Mouse (Mus musculus): ENCODE measurements at regions not wholly inside any gene's neighbourhood (a gene's known extent, or its start where the extent isn't known, plus 50 kb on each side); places are given as distances from the start of the nearest gene placed in this dataset.
A peak's percentile ranks its signal among the peaks of the same experiment; 100 is the strongest.

DNA sequence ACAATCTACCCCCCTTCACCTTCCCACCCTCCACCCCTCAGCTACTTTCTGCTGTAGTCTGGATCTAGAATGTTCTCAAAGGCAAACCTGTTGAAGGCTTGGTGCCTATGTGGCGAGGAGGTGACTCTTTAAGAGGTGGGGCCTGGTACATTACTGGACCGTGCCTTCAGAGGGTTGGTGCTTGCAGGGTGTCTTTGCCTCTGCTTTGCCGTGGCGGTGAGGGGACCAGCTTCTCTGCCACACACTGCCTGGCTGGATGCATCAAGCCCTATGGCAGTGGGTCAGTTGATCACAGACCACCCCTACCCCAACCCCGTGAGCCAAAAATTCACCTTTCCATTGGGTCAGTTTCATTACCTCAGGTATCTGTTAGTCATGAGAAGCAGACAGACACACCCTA, 81.9 kb downstream of the Tmem30b start:
- H3K4me3 ChIP-seq (ENCODE audit: low read depth, low read length): no peak overlapping the region
- TF ChIP-seq CTCF (IDR thresholded peaks at IDR 0.05; ENCODE audit: low read depth): no peak
- ATAC-seq (no peak), DNase-seq (no peak)
- 92% methylated on average over 5 of the region's 5 CpGs for WGBS
- H3K4me2 ChIP-seq (ENCODE audit: low read depth): no peak overlapping the region
- H3K27ac ChIP-seq (ENCODE audit: low read depth, low read length): no peak overlapping the region
- H3K36me3 ChIP-seq (ENCODE audit: insufficient read depth): no peaks in the 10 kb centered on the region
- no peaks in the 10 kb centered on the region for H3K9me3 ChIP-seq (ENCODE audit: low read length)
- no peaks in the 10 kb centered on the region for H3K4me1 ChIP-seq (ENCODE audit: insufficient read depth)
- H3K27me3 ChIP-seq (ENCODE audit: insufficient read depth, low read length): no peaks in the 10 kb centered on the region
- no peak overlapping the region for H3K9ac ChIP-seq

DNA sequence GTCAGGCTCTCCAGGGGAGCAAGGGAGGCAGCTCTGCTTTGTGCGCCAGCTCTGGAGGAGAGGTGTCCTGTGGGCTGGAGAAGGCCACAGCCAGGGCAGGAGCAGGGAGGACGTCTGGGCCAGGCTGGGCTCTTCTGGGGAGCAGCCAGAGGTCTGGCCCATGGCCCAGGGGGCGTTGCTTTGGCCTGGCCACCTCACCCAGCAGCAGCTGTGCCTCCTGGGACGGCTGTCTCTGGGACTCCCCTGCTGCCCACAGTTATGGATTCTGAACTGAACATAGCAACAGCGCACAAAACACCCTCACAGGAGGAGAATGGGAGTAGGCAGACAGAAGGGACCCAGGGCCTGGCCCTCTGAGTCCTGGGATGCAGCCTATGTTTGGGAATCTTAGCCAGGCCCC, 84.1 kb downstream of the Tmem30b start:
- DNase-seq (no peak), ATAC-seq (peak; percentile 72)
- WGBS: 57% methylated on average over 5 of the region's 5 CpGs
- H3K27me3 ChIP-seq (ENCODE audit: insufficient read depth, low read length): no peaks in the 10 kb centered on the region
- no peak overlapping the region for H3K27ac ChIP-seq (ENCODE audit: low read depth, low read length)
- no peaks in the 10 kb centered on the region for H3K36me3 ChIP-seq (ENCODE audit: insufficient read depth)
- H3K4me1 ChIP-seq (ENCODE audit: insufficient read depth): no peaks in the 10 kb centered on the region
- no peaks in the 10 kb centered on the region for H3K9me3 ChIP-seq (ENCODE audit: low read length)
- TF ChIP-seq CTCF (IDR thresholded peaks at IDR 0.05; ENCODE audit: low read depth): no peak
- no peak overlapping the region for H3K4me2 ChIP-seq (ENCODE audit: low read depth)
- no peak overlapping the region for H3K9ac ChIP-seq
- no peak overlapping the region for H3K4me3 ChIP-seq (ENCODE audit: low read depth, low read length)

DNA sequence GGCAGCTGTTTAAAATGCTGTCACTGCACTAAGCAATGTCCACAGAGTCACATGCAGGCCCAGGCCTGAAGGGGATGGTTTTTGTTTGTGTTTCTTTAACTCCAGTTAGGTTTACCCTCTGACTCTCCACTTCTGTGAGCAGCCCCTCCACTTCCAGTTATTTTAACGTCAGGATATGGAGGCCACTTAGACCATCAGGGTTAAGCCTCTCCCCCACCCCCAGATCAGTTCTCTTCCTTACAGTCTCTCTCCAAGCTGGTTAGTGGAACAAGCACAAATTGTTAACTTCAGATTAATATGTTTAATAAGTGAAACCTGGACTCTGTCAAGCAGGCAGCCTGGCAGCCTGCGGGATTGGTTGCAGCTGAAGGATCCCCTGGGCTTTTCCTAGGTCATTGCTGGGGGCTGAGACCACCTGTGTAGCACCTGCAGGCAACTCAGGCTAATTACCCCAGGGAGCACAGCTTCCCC, 85.9 kb downstream of the Tmem30b start:
- Histone ChIP-seq H3K4me1 (ENCODE audit: insufficient read depth) (no peaks in the 10 kb centered on the region), H3K4me2 (ENCODE audit: low read depth) (no peak overlapping the region), H3K9me3 (ENCODE audit: low read length) (no peaks in the 10 kb centered on the region), H3K4me3 (ENCODE audit: low read depth, low read length) (no peak overlapping the region), H3K9ac (no peak overlapping the region), H3K36me3 (ENCODE audit: insufficient read depth) (no peaks in the 10 kb centered on the region), H3K27ac (ENCODE audit: low read depth, low read length) (no peak overlapping the region), H3K27me3 (ENCODE audit: insufficient read depth, low read length) (no peaks in the 10 kb centered on the region)
- DNase-seq: no peak
- no peak for ATAC-seq
- WGBS: 42% methylated on average over 2 of the region's 2 CpGs
- no peak for TF ChIP-seq CTCF (IDR thresholded peaks at IDR 0.05; ENCODE audit: low read depth)

DNA sequence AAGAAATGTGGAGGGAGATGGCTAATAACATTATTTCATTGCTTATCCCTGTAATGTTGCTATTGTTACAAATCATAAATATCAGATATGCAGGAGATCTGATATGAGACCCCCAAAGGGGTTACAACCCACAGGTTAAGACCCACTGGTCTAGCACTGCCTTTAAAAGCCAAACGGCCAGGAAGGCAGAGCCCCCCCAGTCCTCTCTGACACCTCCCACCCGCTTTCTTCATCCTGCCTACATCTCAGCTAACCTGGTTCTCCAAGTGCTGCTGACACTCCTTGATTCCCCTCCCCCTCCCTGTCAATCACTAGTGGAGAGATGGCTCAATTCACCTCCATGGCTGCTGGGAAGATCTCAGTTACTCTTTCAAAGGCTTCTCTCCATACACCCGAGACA, 94.9 kb downstream of the Tmem30b start:
- TF ChIP-seq CTCF (IDR thresholded peaks at IDR 0.05; ENCODE audit: low read depth): no peak
- Histone ChIP-seq H3K4me2 (ENCODE audit: low read depth) (no peak overlapping the region), H3K36me3 (ENCODE audit: insufficient read depth) (no peaks in the 10 kb centered on the region), H3K9me3 (ENCODE audit: low read length) (no peaks in the 10 kb centered on the region), H3K4me1 (ENCODE audit: insufficient read depth) (no peaks in the 10 kb centered on the region), H3K9ac (no peak overlapping the region), H3K27me3 (ENCODE audit: insufficient read depth, low read length) (no peaks in the 10 kb centered on the region), H3K27ac (ENCODE audit: low read depth, low read length) (no peak overlapping the region), H3K4me3 (ENCODE audit: low read depth, low read length) (no peak overlapping the region)
- 82% methylated on average over 3 of the region's 3 CpGs for WGBS
- no peak for ATAC-seq
- no peak for DNase-seq

- no peak overlapping the region for H3K9ac ChIP-seq
- no peak for ATAC-seq
- no peak overlapping the region for H3K4me3 ChIP-seq (ENCODE audit: low read depth, low read length)
- no peak overlapping the region for H3K4me2 ChIP-seq (ENCODE audit: low read depth)
- no peaks in the 10 kb centered on the region for H3K4me1 ChIP-seq (ENCODE audit: insufficient read depth)
- no peaks in the 10 kb centered on the region for H3K9me3 ChIP-seq (ENCODE audit: low read length)
- H3K27ac ChIP-seq (ENCODE audit: low read depth, low read length): no peak overlapping the region
- WGBS: 70% methylated on average over 4 of the region's 4 CpGs
- DNase-seq: no peak
- no peak for TF ChIP-seq CTCF (IDR thresholded peaks at IDR 0.05; ENCODE audit: low read depth)
- no peaks in the 10 kb centered on the region for H3K36me3 ChIP-seq (ENCODE audit: insufficient read depth)
- H3K27me3 ChIP-seq (ENCODE audit: insufficient read depth, low read length): no peaks in the 10 kb centered on the region
Observed at GRCm38 (mm10) chr12:73450541-73450940, 95.7 kb downstream of the Tmem30b start.

DNA sequence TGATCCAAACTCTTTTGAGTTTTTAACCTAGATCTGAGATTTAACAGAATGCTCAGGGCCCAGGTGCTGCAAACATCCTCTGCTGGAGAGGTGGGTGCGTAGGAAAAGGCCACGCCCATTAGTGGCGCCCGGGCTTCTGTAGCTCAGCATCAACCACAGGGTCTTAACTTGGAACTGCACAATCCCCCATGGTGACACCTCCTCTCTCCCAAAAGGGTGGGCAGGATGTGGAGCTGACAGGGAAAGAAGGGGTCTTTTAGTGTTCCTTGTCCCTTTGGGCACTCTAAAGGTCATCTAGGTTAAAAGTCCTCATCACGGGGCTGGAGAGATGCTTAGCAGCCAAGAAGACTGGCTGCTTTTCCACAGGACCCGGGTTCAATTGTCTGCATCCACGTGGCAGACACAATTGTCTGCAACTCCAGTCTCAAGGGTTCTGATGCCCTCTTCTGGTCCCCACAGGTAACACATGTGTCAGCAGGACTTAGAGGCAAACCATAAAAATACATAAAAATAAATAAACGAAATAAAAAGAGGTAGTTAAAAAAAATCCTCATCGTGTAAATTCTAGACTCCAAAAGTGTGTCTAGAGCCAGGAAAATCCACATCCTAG, 96.2 kb downstream of the Tmem30b start:
- WGBS: 53% methylated on average over 9 of the region's 9 CpGs
- ATAC-seq (no peak), DNase-seq (no peak)
- Histone ChIP-seq H3K27me3 (ENCODE audit: insufficient read depth, low read length) (no peaks in the 10 kb centered on the region), H3K9ac (no peak overlapping the region), H3K9me3 (ENCODE audit: low read length) (no peaks in the 10 kb centered on the region), H3K4me2 (ENCODE audit: low read depth) (no peak overlapping the region), H3K27ac (ENCODE audit: low read depth, low read length) (no peak overlapping the region), H3K4me3 (ENCODE audit: low read depth, low read length) (no peak overlapping the region), H3K4me1 (ENCODE audit: insufficient read depth) (no peaks in the 10 kb centered on the region), H3K36me3 (ENCODE audit: insufficient read depth) (no peaks in the 10 kb centered on the region)
- peak; percentile 55 for TF ChIP-seq CTCF (IDR thresholded peaks at IDR 0.05; ENCODE audit: low read depth)

DNA sequence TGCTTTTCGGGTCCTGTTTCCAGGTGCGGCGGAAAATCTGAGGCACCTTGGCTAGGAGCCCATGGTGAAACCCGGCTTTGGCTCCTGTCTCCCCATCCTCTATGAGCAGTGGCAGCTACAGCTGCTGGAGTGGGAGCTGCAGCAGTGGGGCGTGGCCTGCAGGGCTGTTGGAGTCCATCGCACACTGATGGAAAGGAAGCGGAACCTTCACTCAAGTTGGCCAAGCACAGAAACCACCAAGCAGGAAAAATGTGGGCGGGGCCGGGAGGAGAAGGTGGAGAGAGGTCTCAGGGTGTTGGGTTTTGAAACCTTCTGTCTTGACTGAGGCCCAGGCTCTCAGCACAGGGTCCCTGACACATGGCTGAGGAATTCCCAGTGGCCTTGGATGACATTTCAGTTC, 97.1 kb downstream of the Tmem30b start:
- DNase-seq (no peak), ATAC-seq (no peak)
- TF ChIP-seq CTCF (IDR thresholded peaks at IDR 0.05; ENCODE audit: low read depth): no peak
- H3K4me1 ChIP-seq (ENCODE audit: insufficient read depth): no peaks in the 10 kb centered on the region
- H3K4me2 ChIP-seq (ENCODE audit: low read depth): no peak overlapping the region
- WGBS: 84% methylated on average over 9 of the region's 9 CpGs
- H3K27ac ChIP-seq (ENCODE audit: low read depth, low read length): no peak overlapping the region
- no peak overlapping the region for H3K4me3 ChIP-seq (ENCODE audit: low read depth, low read length)
- H3K9ac ChIP-seq: no peak overlapping the region
- no peaks in the 10 kb centered on the region for H3K27me3 ChIP-seq (ENCODE audit: insufficient read depth, low read length)
- no peaks in the 10 kb centered on the region for H3K36me3 ChIP-seq (ENCODE audit: insufficient read depth)
- H3K9me3 ChIP-seq (ENCODE audit: low read length): no peaks in the 10 kb centered on the region

Measured in forebrain, postnatal 0 days (tissue).